Mouse (Mus musculus) activated CD4-positive, CD25-positive, alpha-beta regulatory T cell, adult 9 weeks (primary cell): Measurements from ENCODE around the gene Qpct. TPM values are rescaled to one million over a fixed set of nuclear protein-coding genes. Genes with fewer than 3 reads are reported as not detected.

Experiments used
- polyA plus RNA-seq: library from polyadenylated mRNA; unstranded; fragments of 100-300 nt; shearing (Covaris generic); gene quantifications from one replicate; pipeline ENCODE4 v1.2.1, GENCODE M21; 2017

Gene Qpct
- polyA plus RNA-seq: 0.68 TPM

DNA sequence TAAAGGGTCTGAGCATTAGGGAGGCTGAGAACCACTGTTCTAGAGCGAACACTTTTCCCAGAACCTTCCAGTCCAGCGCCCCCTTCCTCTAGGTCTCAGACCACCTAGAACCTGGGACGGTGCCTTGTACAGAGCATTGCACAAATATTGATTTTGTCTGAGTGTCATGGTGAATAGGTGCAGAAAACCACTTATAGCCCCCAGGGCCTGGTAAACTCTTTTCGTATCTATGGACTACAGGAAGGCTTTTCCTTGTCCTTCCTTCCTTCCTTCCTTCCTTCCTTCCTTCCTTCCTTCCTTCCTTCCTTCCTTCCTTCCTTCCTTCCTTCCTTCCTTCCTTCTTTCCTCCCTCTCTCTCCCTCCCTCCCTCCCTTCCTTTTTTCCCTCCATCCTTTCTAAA is at the start of gene Qpct:
TSS of gene Qpct (plus strand) at position 301 of the 400 bp plus-strand sequence.

DNA sequence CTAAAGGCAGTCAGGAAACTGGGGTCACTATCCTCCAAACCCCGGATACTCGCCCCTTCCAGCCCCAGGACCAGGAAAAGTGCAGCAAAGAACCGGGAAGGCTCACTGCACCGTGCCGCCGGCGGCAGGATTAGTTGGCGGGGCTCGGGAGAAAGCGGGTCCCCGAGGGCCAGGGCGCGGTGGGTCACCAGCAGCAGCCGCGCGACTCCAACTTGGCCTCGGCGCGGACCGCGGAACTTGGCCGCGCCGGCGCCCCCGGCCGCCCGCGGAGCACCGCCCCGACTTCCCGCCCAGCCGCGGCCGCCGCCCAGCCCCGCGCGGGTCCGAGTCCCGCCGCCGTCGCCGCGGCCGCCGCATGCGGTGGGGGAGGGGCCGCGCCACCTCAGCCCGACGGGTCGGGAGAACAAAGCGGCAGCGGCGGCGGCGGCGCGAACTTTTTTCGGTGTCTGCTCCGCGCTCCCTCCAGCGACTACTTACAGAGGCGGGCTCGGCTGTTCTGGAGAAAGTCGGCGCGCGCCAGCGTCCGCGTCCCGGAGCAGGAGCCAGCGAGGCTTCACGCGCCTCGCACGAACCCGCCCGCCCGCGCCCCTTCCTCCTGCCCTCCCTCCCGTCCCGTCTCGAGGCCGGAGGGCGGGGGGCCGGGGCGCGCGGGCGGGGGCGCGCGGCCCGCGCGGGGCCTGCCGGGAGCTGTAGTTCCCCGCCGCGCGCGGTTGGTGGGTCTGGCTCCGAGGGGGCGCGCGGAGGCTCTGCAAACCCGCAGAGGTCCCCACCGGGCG is 31.3 kb upstream of the Qpct start, which contains the start of gene Prkd3:
TSS of gene Prkd3 (minus strand) at position 609 of the 776 bp plus-strand sequence.

Other genes with a start within 250 kb of the Qpct start
- 32.1 TPM for gene Heatr5b, start 216.5 kb upstream of the Qpct start, polyA plus RNA-seq
- 95.2 TPM for gene Gpatch11, start 216.3 kb upstream of the Qpct start, polyA plus RNA-seq
- 29.0 TPM for gene Eif2ak2, start 169.3 kb upstream of the Qpct start, polyA plus RNA-seq
- 0.83 TPM for gene Sult6b1, start 144.9 kb upstream of the Qpct start, polyA plus RNA-seq
- 58.1 TPM for gene Cebpzos, start 135.4 kb upstream of the Qpct start, polyA plus RNA-seq
- 97.2 TPM for gene Cebpz, start 114.8 kb upstream of the Qpct start, polyA plus RNA-seq
- 54.0 TPM for gene Ndufaf7, start 114.8 kb upstream of the Qpct start, polyA plus RNA-seq
- gene Prkd3, start 31.1 kb upstream of the Qpct start, polyA plus RNA-seq: 11.5 TPM